Mouse (Mus musculus) gastrocnemius, postnatal 4 days (tissue): Measurements from ENCODE around the gene Serpina3k. TPM values are rescaled to one million over a fixed set of nuclear protein-coding genes. Genes with fewer than 3 reads are reported as not detected.
A peak's percentile ranks its signal among the peaks of the same experiment; 100 is the strongest.
"Not testable (repeated sequence)": the region's sequence is repeated elsewhere in the genome, so short reads cannot be mapped to it uniquely, and the experiment has no call there.

Experiments used
- DNase-seq, 2 experiments: peaks; one replicate each; pipeline ENCODE4 v3.0.0; 2021 to 2022; ENCODE audit warnings: low spot score in 2 of 2, mixed read lengths in 2 of 2
- long read RNA-seq, 2 experiments: library from polyadenylated mRNA; stranded (forward); transcript quantifications; one replicate each; pipeline ENCODE4 v2.0.0; 2021
- total RNA-seq, 2 experiments: library from RNA; stranded (reverse); gene quantifications; 2 replicates each; pipeline ENCODE4 v1.2.3; 2021

The Serpina3k gene
- 1 to 10 TPM in 1 of 2 experiments, under 1 TPM in 1; 0.42 to 1.6 TPM for total RNA-seq
- long read RNA-seq, experiment 1, result 0 reads
- long read RNA-seq, experiment 2, partial matches to known transcripts, result 0 of 1 reads
- long read RNA-seq, experiment 2, other reads (novel, unspliced or antisense), result 0 of 1 reads

- DNase-seq, result not testable (repeated sequence)
Measured at GRCm38 (mm10) chr12:104338226-104338625, at the start of gene Serpina3k, which contains the start of gene Serpina3m. Gene Serpina3k, plus strand, starts transcription at chr12:104338486. Gene Serpina3m, plus strand, starts transcription at chr12:104338486.

GRCm38 (mm10) chr12:104289872-104290271 is 48.4 kb upstream of the Serpina3k start:
- DNase-seq, result no peak

GRCm38 (mm10) chr12:104293963-104294362 is 44.3 kb upstream of the Serpina3k start:
- no peak for DNase-seq

- no peak for DNase-seq
Measured at GRCm38 (mm10) chr12:104298049-104298448, 40.2 kb upstream of the Serpina3k start.

GRCm38 (mm10) chr12:104305991-104306390 is 32.3 kb upstream of the Serpina3k start:
- DNase-seq, result no peak

GRCm38 (mm10) chr12:104314253-104314652 is 24.0 kb upstream of the Serpina3k start, which contains the start of gene Serpina3j:
Gene Serpina3j, plus strand, starts transcription at chr12:104314553.
- DNase-seq, result no peak

GRCm38 (mm10) chr12:104322454-104322853 is 15.8 kb upstream of the Serpina3k start:
- no peak for DNase-seq

GRCm38 (mm10) chr12:104331701-104332100 is 6.6 kb upstream of the Serpina3k start:
- DNase-seq, result no peak

GRCm38 (mm10) chr12:104336873-104337272 is 1.4 kb upstream of the Serpina3k start:
- DNase-seq, result not testable (repeated sequence)

- no peak for DNase-seq
Measured at GRCm38 (mm10) chr12:104338705-104339104, 419 bp downstream of the Serpina3k start.

GRCm38 (mm10) chr12:104342489-104342888 is 4.2 kb downstream of the Serpina3k start:
- not testable (repeated sequence) for DNase-seq

- no peak for DNase-seq
Measured at GRCm38 (mm10) chr12:104345181-104345580, 6.9 kb downstream of the Serpina3k start.

- no peak for DNase-seq
Measured at GRCm38 (mm10) chr12:104345707-104346106, 7.4 kb downstream of the Serpina3k start.

- no peak for DNase-seq
Measured at GRCm38 (mm10) chr12:104347091-104347490, 8.8 kb downstream of the Serpina3k start.

GRCm38 (mm10) chr12:104351812-104352211 is 13.5 kb downstream of the Serpina3k start:
- peak; percentile 18 to 26 for DNase-seq

GRCm38 (mm10) chr12:104356006-104356405 is 17.7 kb downstream of the Serpina3k start:
- no peak for DNase-seq

- DNase-seq, result no peak
Measured at GRCm38 (mm10) chr12:104369986-104370385, 31.7 kb downstream of the Serpina3k start.

GRCm38 (mm10) chr12:104377179-104377578 is 38.9 kb downstream of the Serpina3k start:
- DNase-seq, result not testable (repeated sequence)

- not testable (repeated sequence) for DNase-seq
Measured at GRCm38 (mm10) chr12:104378351-104378750, 40.1 kb downstream of the Serpina3k start.

- not testable (repeated sequence) for DNase-seq
Measured at GRCm38 (mm10) chr12:104378815-104379214, 40.5 kb downstream of the Serpina3k start.

GRCm38 (mm10) chr12:104379856-104380255 is 41.6 kb downstream of the Serpina3k start:
- DNase-seq, result no peak

GRCm38 (mm10) chr12:104381071-104381604 is 42.9 kb downstream of the Serpina3k start:
- not testable (repeated sequence) for DNase-seq

- not testable (repeated sequence) for DNase-seq
Measured at GRCm38 (mm10) chr12:104385987-104386386, 47.7 kb downstream of the Serpina3k start.
